Mouse (Mus musculus) cerebellum, adult 2 months (tissue): ENCODE measurements around the gene Tram2. TPM values are rescaled to one million over a fixed set of nuclear protein-coding genes. Genes with fewer than 3 reads are reported as not detected.

Experiments
- DNase-seq, 2 experiments: peaks; one replicate each; pipeline ENCODE4 v3.0.0; 2021
- H3K27ac ChIP-seq: fragments of 200-500 bp; 2 replicates; pipeline ENCODE4 v1.5.1; 2012; ENCODE audit warnings: low read length, control low read depth, inconsistent platforms; ENCODE audit not compliant: insufficient read depth
- H3K27me3 ChIP-seq: fragments of 200-500 bp; 2 replicates; pipeline ENCODE4 v1.6.1; 2012; ENCODE audit warnings: inconsistent platforms, mild to moderate bottlenecking, low read length, moderate library complexity; ENCODE audit not compliant: control insufficient read depth, insufficient read depth
- H3K4me1 ChIP-seq: fragments of 200-500 bp; 2 replicates; pipeline ENCODE4 v1.6.1; 2011; ENCODE audit warnings: low read length; ENCODE audit not compliant: control insufficient read depth, insufficient read depth
- H3K4me3 ChIP-seq: fragments of 200-500 bp; replicated peaks from 2 replicates; pipeline ENCODE3; 2011; ENCODE audit warnings: mild to moderate bottlenecking, low read depth, low read length, control low read depth; ENCODE audit not compliant: insufficient read depth
- CTCF ChIP-seq: fragments of 200-500 bp; IDR thresholded peaks from 2 replicates; pipeline ENCODE4 v1.5.1; 2011; ENCODE audit warnings: low read depth, mild to moderate bottlenecking, control low read depth, low read length, moderate library complexity, borderline replicate concordance; ENCODE audit not compliant: insufficient read depth
- POLR2A ChIP-seq: fragments of 200-500 bp; IDR thresholded peaks from 2 replicates; pipeline ENCODE4 v1.6.1; 2011; ENCODE audit warnings: low read length, control low read depth, borderline replicate concordance; ENCODE audit not compliant: insufficient read depth
- WGBS: fragments of 180-500 bp; shearing (Covaris S2); methylation state at CpG from one replicate; pipeline ENCODE4 v1.1.7; 2018; 5-methylcytosine and 5-hydroxymethylcytosine counted together
- polyA plus RNA-seq: library from polyadenylated mRNA; depleted of rRNA; stranded (reverse); fragments of >200 nt; gene quantifications from 2 replicates; pipeline ENCODE4 v1.2.3, GENCODE M21; 2012

Gene Tram2
- polyA plus RNA-seq, 1 experiment = 0.93 TPM

- Histone ChIP-seq H3K4me1 (no peaks in the 10 kb centered on the region), H3K4me3 (no peak overlapping the region), H3K27ac (no peak overlapping the region), H3K27me3 (no peaks in the 10 kb centered on the region)
- 85% methylated on average over 11 of the region's 11 CpGs for WGBS
- no peak for DNase-seq
- no peak for TF ChIP-seq POLR2A
- no peak for TF ChIP-seq CTCF
Observed at GRCm38 (mm10) chr1:20989461-20990083, 89.5 kb downstream of the Tram2 start.

GRCm38 (mm10) chr1:20986378-20987056 lies 92.5 kb downstream of the Tram2 start:
- H3K27ac ChIP-seq = no peak overlapping the region
- H3K4me3 ChIP-seq = no peak overlapping the region
- no peaks in the 10 kb centered on the region for H3K4me1 ChIP-seq
- no peak for DNase-seq
- H3K27me3 ChIP-seq = no peaks in the 10 kb centered on the region
- 78% methylated on average over 10 of the region's 10 CpGs for WGBS
- TF ChIP-seq CTCF (no peak), POLR2A (no peak)

GRCm38 (mm10) chr1:20984582-20984981 lies 94.4 kb downstream of the Tram2 start:
- TF ChIP-seq CTCF (no peak), POLR2A (no peak)
- no peaks in the 10 kb centered on the region for H3K27me3 ChIP-seq
- no peak overlapping the region for H3K4me3 ChIP-seq
- 77% methylated on average over 4 of the region's 4 CpGs for WGBS
- H3K27ac ChIP-seq = no peak overlapping the region
- no peaks in the 10 kb centered on the region for H3K4me1 ChIP-seq
- no peak for DNase-seq

- Histone ChIP-seq H3K4me1 (no peaks in the 10 kb centered on the region), H3K27ac (no peak overlapping the region), H3K4me3 (no peak overlapping the region), H3K27me3 (no peaks in the 10 kb centered on the region)
- 62% methylated on average over 2 of the region's 2 CpGs for WGBS
- no peak for DNase-seq
- TF ChIP-seq CTCF (peak; percentile 21; the same call in 1 of the 2 replicates), POLR2A (no peak)
Observed at GRCm38 (mm10) chr1:20984103-20984502, 94.9 kb downstream of the Tram2 start.

GRCm38 (mm10) chr1:20981764-20982163 lies 97.3 kb downstream of the Tram2 start:
- H3K4me1 ChIP-seq = no peaks in the 10 kb centered on the region
- H3K27me3 ChIP-seq = no peaks in the 10 kb centered on the region
- WGBS = 93% methylated on average over 6 of the region's 6 CpGs
- H3K4me3 ChIP-seq = no peak overlapping the region
- TF ChIP-seq POLR2A (no peak), CTCF (no peak)
- no peak overlapping the region for H3K27ac ChIP-seq
- DNase-seq = no peak

- WGBS = 35% methylated on average over 1 of the region's 1 CpGs
- DNase-seq = no peak
- Histone ChIP-seq H3K4me1 (no peaks in the 10 kb centered on the region), H3K4me3 (no peak overlapping the region), H3K27ac (no peak overlapping the region), H3K27me3 (no peaks in the 10 kb centered on the region)
- no peak for TF ChIP-seq CTCF
- no peak for TF ChIP-seq POLR2A
Observed at GRCm38 (mm10) chr1:20980553-20980952, 98.5 kb downstream of the Tram2 start.

- Histone ChIP-seq H3K4me3 (no peak overlapping the region), H3K4me1 (no peaks in the 10 kb centered on the region), H3K27ac (no peak overlapping the region), H3K27me3 (no peaks in the 10 kb centered on the region)
- TF ChIP-seq CTCF (no peak), POLR2A (no peak)
- no peak for DNase-seq
- 80% methylated on average over 9 of the region's 9 CpGs for WGBS
Observed at GRCm38 (mm10) chr1:20974341-20975135, 104.5 kb downstream of the Tram2 start.

- Histone ChIP-seq H3K27ac (no peak overlapping the region), H3K4me1 (no peaks in the 10 kb centered on the region), H3K27me3 (no peaks in the 10 kb centered on the region), H3K4me3 (no peak overlapping the region)
- TF ChIP-seq POLR2A = no peak
- TF ChIP-seq CTCF = no peak
- no peak for DNase-seq
- 92% methylated on average over 6 of the region's 6 CpGs for WGBS
Observed at GRCm38 (mm10) chr1:20973389-20973788, 105.6 kb downstream of the Tram2 start.
